Mouse (Mus musculus): ENCODE results near the gene Tmem100.

GRCm38 (mm10) chr11:90052785-90053184, 22.6 kb downstream of the Tmem100 start:
- no peak for TF ChIP-seq CTCF (IDR thresholded peaks at IDR 0.05; ENCODE audit: low read depth, low read length)
- no peak for TF ChIP-seq POLR2A (IDR thresholded peaks at IDR 0.05; ENCODE audit: borderline replicate concordance, low read depth, low read length)

All from bone marrow macrophage, adult 2 months (primary cell).